Mouse (Mus musculus) CH12.LX (cell line): ENCODE measurements at regions not wholly inside any gene's neighbourhood (a gene's known extent, or its start where the extent isn't known, plus 50 kb on each side); places are given as distances from the start of the nearest gene placed in this dataset.

Source experiments
- DNase-seq: peaks from one replicate; pipeline ENCODE4 v3.0.0-alpha.2; 2013; ENCODE audit errors: extremely low read depth
- H3K27ac ChIP-seq: 2 replicates; pipeline ENCODE4 v1.5.1; 2012; ENCODE audit warnings: low read depth, mild to moderate bottlenecking, control low read depth, moderate library complexity; ENCODE audit not compliant: insufficient read depth
- H3K27me3 ChIP-seq: replicated peaks from 2 replicates; pipeline ENCODE3; 2012; ENCODE audit warnings: inconsistent platforms
- H3K36me3 ChIP-seq, 2 experiments: replicated peaks in 1 of 2; 2 replicates each; pipeline versions ENCODE3 to v1.6.1; 2012; ENCODE audit warnings: inconsistent platforms in 1 of 2, low read length in 1 of 2, mild to moderate bottlenecking in 1 of 2, mixed read lengths in 1 of 2, moderate library complexity in 1 of 2; ENCODE audit not compliant: control insufficient read depth in 1 of 2, insufficient read depth in 1 of 2
- H3K4me1 ChIP-seq, 2 experiments: 2 replicates each; pipeline ENCODE4 v1.6.1; 2012; ENCODE audit warnings: inconsistent platforms in 1 of 2, moderate library complexity in 1 of 2; ENCODE audit not compliant: insufficient read depth in 2 of 2, control insufficient read depth in 1 of 2
- H3K4me2 ChIP-seq: 2 replicates; pipeline ENCODE4 v1.6.1; 2012; ENCODE audit warnings: low read depth, mild to moderate bottlenecking, control low read depth; ENCODE audit not compliant: poor library complexity, insufficient read depth, severe bottlenecking
- H3K4me3 ChIP-seq, 3 experiments: fragments of 150-350 bp in 1 of 3; sonication (generic) in 1 of 3; replicated peaks in 1 of 3; 2 replicates each; pipeline versions ENCODE3 to v1.5.1; 2011 to 2012; ENCODE audit warnings: low read depth in 2 of 3, low read length in 2 of 3, mild to moderate bottlenecking in 2 of 3, moderate library complexity in 2 of 3, control low read depth in 1 of 3, improper control_type of control experiment in 1 of 3, inconsistent platforms in 1 of 3, mixed read lengths in 1 of 3; ENCODE audit not compliant: poor library complexity in 1 of 3
- H3K79me2 ChIP-seq: replicated peaks from 2 replicates; pipeline ENCODE4 v1.6.1; 2012; ENCODE audit warnings: mild to moderate bottlenecking, moderate library complexity; ENCODE audit not compliant: control insufficient read depth, poor library complexity, insufficient read depth, severe bottlenecking; ENCODE audit errors: extremely low read depth
- H3K9ac ChIP-seq: 2 replicates; pipeline ENCODE4 v1.6.1; 2012; ENCODE audit warnings: low read depth, mild to moderate bottlenecking, control low read depth, moderate library complexity; ENCODE audit not compliant: insufficient read depth
- H3K9me3 ChIP-seq: replicated peaks from 2 replicates; pipeline ENCODE3; 2012; ENCODE audit warnings: low read length, inconsistent platforms, mixed read lengths
- CHD2 ChIP-seq: IDR thresholded peaks from 2 replicates; pipeline ENCODE4 v1.6.1; 2011; ENCODE audit warnings: low read length, improper control_type of control experiment
- E2F4 ChIP-seq: IDR thresholded peaks from 2 replicates; pipeline ENCODE4 v1.6.1; 2011; ENCODE audit warnings: low read depth, low read length, improper control_type of control experiment; ENCODE audit not compliant: insufficient replicate concordance
- ELF1 ChIP-seq: IDR thresholded peaks from 2 replicates; pipeline ENCODE4 v1.6.1; 2014; ENCODE audit warnings: low read depth, mild to moderate bottlenecking, inconsistent platforms, low read length, improper control_type of control experiment
- ETS1 ChIP-seq: conservative IDR thresholded peaks from 2 replicates; pipeline ENCODE4 v1.6.1; 2012; ENCODE audit warnings: low read depth, mild to moderate bottlenecking, inconsistent platforms, low read length, improper control_type of control experiment, moderate library complexity
- GABPA ChIP-seq: IDR thresholded peaks from 2 replicates; pipeline ENCODE4 v1.6.1; 2012; ENCODE audit warnings: low read depth, low read length, improper control_type of control experiment, inconsistent platforms; ENCODE audit not compliant: insufficient replicate concordance
- JUN ChIP-seq: IDR thresholded peaks from 2 replicates; pipeline ENCODE4 v1.6.1; 2011; ENCODE audit warnings: low read depth, mild to moderate bottlenecking, low read length, improper control_type of control experiment, moderate library complexity; ENCODE audit not compliant: insufficient read depth
- JUND ChIP-seq: conservative IDR thresholded peaks from 2 replicates; pipeline ENCODE4 v1.6.1; 2011; ENCODE audit warnings: low read depth, low read length, improper control_type of control experiment
- MAX ChIP-seq: IDR thresholded peaks from 2 replicates; pipeline ENCODE4 v1.6.1; 2011; ENCODE audit warnings: low read length, improper control_type of control experiment
- MEF2A ChIP-seq: IDR thresholded peaks from 2 replicates; pipeline ENCODE4 v1.6.1; 2014; ENCODE audit warnings: low read depth, mild to moderate bottlenecking, inconsistent platforms, low read length, improper control_type of control experiment, borderline replicate concordance
- MXI1 ChIP-seq: IDR thresholded peaks from 2 replicates; pipeline ENCODE4 v1.6.1; 2011; ENCODE audit warnings: mild to moderate bottlenecking, low read depth, low read length, improper control_type of control experiment
- MYC ChIP-seq: IDR thresholded peaks from 2 replicates; pipeline ENCODE4 v1.6.1; 2011; ENCODE audit warnings: low read depth, mild to moderate bottlenecking, improper control_type of control experiment, low read length
- NELFE ChIP-seq: IDR thresholded peaks from 2 replicates; pipeline ENCODE4 v1.6.1; 2011; ENCODE audit warnings: low read depth, low read length, improper control_type of control experiment
- RAD21 ChIP-seq: IDR thresholded peaks from 2 replicates; pipeline ENCODE4 v1.6.1; 2011; ENCODE audit warnings: low read depth, mild to moderate bottlenecking, low read length, improper control_type of control experiment, moderate library complexity
- SIN3A ChIP-seq: IDR thresholded peaks from 2 replicates; pipeline ENCODE4 v1.6.1; 2012; ENCODE audit warnings: low read length, improper control_type of control experiment, inconsistent platforms
- SMC3 ChIP-seq: IDR thresholded peaks from 2 replicates; pipeline ENCODE4 v1.6.1; 2011; ENCODE audit warnings: low read depth, low read length, improper control_type of control experiment
- TBP ChIP-seq: conservative IDR thresholded peaks from 2 replicates; pipeline ENCODE4 v1.6.1; 2011; ENCODE audit warnings: low read depth, low read length, improper control_type of control experiment
- TCF12 ChIP-seq: IDR thresholded peaks from 2 replicates; pipeline ENCODE4 v1.6.1; 2014; ENCODE audit warnings: low read depth, mild to moderate bottlenecking, inconsistent platforms, low read length, improper control_type of control experiment
- UBTF ChIP-seq: IDR thresholded peaks from 2 replicates; pipeline ENCODE4 v1.6.1; 2012; ENCODE audit warnings: low read depth, mild to moderate bottlenecking, inconsistent platforms, low read length, improper control_type of control experiment, moderate library complexity
- USF2 ChIP-seq: conservative IDR thresholded peaks from 2 replicates; pipeline ENCODE4 v1.6.1; 2011; ENCODE audit warnings: low read depth, low read length, improper control_type of control experiment
- ZC3H11A ChIP-seq: IDR thresholded peaks from 2 replicates; pipeline ENCODE4 v1.6.1; 2012; ENCODE audit warnings: low read depth, mild to moderate bottlenecking, inconsistent platforms, low read length, improper control_type of control experiment
- ZKSCAN1 ChIP-seq: IDR thresholded peaks from 2 replicates; pipeline ENCODE4 v1.6.1; 2012; ENCODE audit warnings: low read depth, inconsistent platforms, low read length, improper control_type of control experiment, borderline replicate concordance
- dilution Hi-C: fragments of 300-500 bp; cut with MboI; formaldehyde crosslinking; loops from 2 replicates; pipeline ENCODE4 v1.14.3; 2020; ENCODE audit warnings: low sequenced_read_pairs; ENCODE audit not compliant: extremely low pct_unique_long_range_greater_than_20kb, extremely low pct_ligation_motif_present
- in situ Hi-C: fragments of 300-500 bp; cut with MboI; formaldehyde crosslinking; loops from 3 replicates; pipeline ENCODE4 v1.14.3; 2019; ENCODE audit warnings: low sequenced_read_pairs, low pct_ligation_motif_present, low pct_unique_long_range_greater_than_20kb, mixed read lengths

- in situ Hi-C loops: no loop called here
- H3K4me2 ChIP-seq: no peak overlapping the region
- H3K36me3 ChIP-seq: no peaks in the 10 kb centered on the region
- H3K27me3 ChIP-seq: peaks cover 78% of the 10 kb centered on the region
- no peaks in the 10 kb centered on the region for H3K4me1 ChIP-seq
- no peak overlapping the region for H3K9ac ChIP-seq
- no peak for TF ChIP-seq TBP
- TF ChIP-seq GABPA: no peak
- TF ChIP-seq TCF12: no peak
- no peak for TF ChIP-seq USF2
- TF ChIP-seq SIN3A: no peak
- TF ChIP-seq CHD2: no peak
- no peak for TF ChIP-seq NELFE
- TF ChIP-seq MEF2A: no peak
- TF ChIP-seq JUND: no peak
- TF ChIP-seq UBTF: no peak
- no peak for TF ChIP-seq MYC
- TF ChIP-seq ZKSCAN1: no peak
- TF ChIP-seq ELF1: no peak
- TF ChIP-seq MAX: no peak
- no peak for TF ChIP-seq JUN
- TF ChIP-seq SMC3: no peak
- TF ChIP-seq RAD21: no peak
- TF ChIP-seq ZC3H11A: no peak
- TF ChIP-seq ETS1: no peak
- TF ChIP-seq E2F4: no peak
- TF ChIP-seq, all 38 proteins: peak for 0
- H3K4me3 ChIP-seq: no peak overlapping the region
- dilution Hi-C loops: no loop called here
- H3K27ac ChIP-seq: no peak overlapping the region
- H3K9me3 ChIP-seq: no peaks in the 10 kb centered on the region
- no peak for DNase-seq
- H3K79me2 ChIP-seq: no peaks in the 10 kb centered on the region
These were observed 144.6 kb upstream of the Rbbp6 start for GRCm38 (mm10) chr7:122820587-122821535.

GRCm38 (mm10) chr7:122823429-122823828 is 142.1 kb upstream of the Rbbp6 start:
- peak overlapping the region; percentile 29; the same call in 1 of the 2 replicates for H3K4me2 ChIP-seq
- H3K79me2 ChIP-seq: no peaks in the 10 kb centered on the region
- H3K4me1 ChIP-seq: no peaks in the 10 kb centered on the region
- in situ Hi-C loops (no loop called here), dilution Hi-C loops (no loop called here)
- DNase-seq: no peak
- no peak overlapping the region for H3K27ac ChIP-seq
- no peak overlapping the region for H3K4me3 ChIP-seq
- H3K9ac ChIP-seq: no peak overlapping the region
- H3K36me3 ChIP-seq: no peaks in the 10 kb centered on the region
- TF ChIP-seq MXI1 (no peak), ELF1 (peak; percentile 60)
- H3K27me3 ChIP-seq: peaks cover 72% of the 10 kb centered on the region
- H3K9me3 ChIP-seq: no peaks in the 10 kb centered on the region
